Mouse (Mus musculus) common myeloid progenitor, adult 5-6 weeks (primary cell): ENCODE measurements around the gene Npdc1. TPM values are rescaled to one million over a fixed set of nuclear protein-coding genes. Genes with fewer than 3 reads are reported as not detected.
A peak's percentile ranks its signal among the peaks of the same experiment; 100 is the strongest.
"Not testable (repeated sequence)": the region's sequence is repeated elsewhere in the genome, so short reads cannot be mapped to it uniquely, and the experiment has no call there.

Experiments
- ATAC-seq: replicated peaks from 2 replicates; pipeline ENCODE4 v1.8.0; 2016; ENCODE audit warnings: low read depth, mild to moderate bottlenecking, moderate TSS enrichment, inconsistent platforms; ENCODE audit not compliant: poor library complexity, severe bottlenecking
- total RNA-seq: library from RNA; stranded (forward); fragments of 200-1000, 187-1606 nt; gene quantifications from 2 replicates; pipeline ENCODE4 v1.2.3, GENCODE M21; 2017

The Npdc1 gene
- total RNA-seq, 1 experiment from 2014 or later = 0.64 TPM

- no peak for ATAC-seq
Measured at GRCm38 (mm10) chr2:25394281-25395221, 4.6 kb upstream of the Npdc1 start.

- peak; percentile 15; the same call in 1 of the 2 replicates for ATAC-seq
Measured at GRCm38 (mm10) chr2:25395721-25396596, 3.2 kb upstream of the Npdc1 start, which contains the start of gene Entpd2. Gene Entpd2 (plus strand): TSS chr2:25395874.

GRCm38 (mm10) chr2:25396597-25396983 lies 2.6 kb upstream of the Npdc1 start:
- no peak for ATAC-seq

GRCm38 (mm10) chr2:25397010-25397409 lies 2.1 kb upstream of the Npdc1 start:
- no peak for ATAC-seq

- ATAC-seq = no peak
Measured at GRCm38 (mm10) chr2:25398065-25398464, 1.1 kb upstream of the Npdc1 start.

GRCm38 (mm10) chr2:25400291-25400690 lies 1.1 kb downstream of the Npdc1 start:
- no peak for ATAC-seq

GRCm38 (mm10) chr2:25400764-25401163 lies 1.6 kb downstream of the Npdc1 start:
- ATAC-seq = 0 out of 2 replicates have a peak, but pooled peaks have one; percentile 27

- peak; percentile 75 for ATAC-seq
Measured at GRCm38 (mm10) chr2:25402377-25402971, 3.3 kb downstream of the Npdc1 start.

- no peak; the same call in 1 of the 2 replicates for ATAC-seq
Measured at GRCm38 (mm10) chr2:25402972-25403601, 3.9 kb downstream of the Npdc1 start.

- no peak for ATAC-seq
Measured at GRCm38 (mm10) chr2:25403994-25404393, 4.8 kb downstream of the Npdc1 start.

GRCm38 (mm10) chr2:25408908-25409307 lies 9.8 kb downstream of the Npdc1 start:
- ATAC-seq = no peak

- not testable (repeated sequence) for ATAC-seq
Measured at GRCm38 (mm10) chr2:25413436-25413835, 14.3 kb downstream of the Npdc1 start.

- no peak for ATAC-seq
Measured at GRCm38 (mm10) chr2:25417426-25417825, 18.3 kb downstream of the Npdc1 start.

- 0 out of 2 replicates have a peak, but pooled peaks have one; percentile 19 for ATAC-seq
Measured at GRCm38 (mm10) chr2:25421896-25422295, 22.7 kb downstream of the Npdc1 start.

GRCm38 (mm10) chr2:25422587-25423410 lies 23.6 kb downstream of the Npdc1 start, which contains the start of gene Fut7:
Gene Fut7 (plus strand): TSS chr2:25423267.
- ATAC-seq = peak; percentile 67

- ATAC-seq = no peak
Measured at GRCm38 (mm10) chr2:25423626-25424025, 24.5 kb downstream of the Npdc1 start.

- no peak for ATAC-seq
Measured at GRCm38 (mm10) chr2:25425481-25425880, 26.3 kb downstream of the Npdc1 start.

- peak; percentile 57 for ATAC-seq
Measured at GRCm38 (mm10) chr2:25426721-25427191, 27.6 kb downstream of the Npdc1 start.

GRCm38 (mm10) chr2:25427256-25427655 lies 28.1 kb downstream of the Npdc1 start:
- no peak for ATAC-seq
